Mouse (Mus musculus) heart, embryonic 13.5 days (tissue): Measurements from ENCODE around the gene Spats2l. TPM values are rescaled to one million over a fixed set of nuclear protein-coding genes. Genes with fewer than 3 reads are reported as not detected.

Experiments used
- ATAC-seq: fragments of 200-750 bp; cut with Nextera tagmentation; 2 replicates; pipeline ENCODE4 v1.8.0; 2017; ENCODE audit warnings: moderate TSS enrichment; ENCODE audit not compliant: insufficient number of reproducible peaks, low FRiP score, low TSS enrichment; ENCODE audit errors: extremely low read depth
- H3K27ac ChIP-seq: fragments of 300-500 bp; sonication (generic); replicated peaks from 2 replicates; pipeline ENCODE4 v1.5.1; 2015; ENCODE audit warnings: moderate library complexity, mild to moderate bottlenecking, inconsistent platforms
- H3K27me3 ChIP-seq: fragments of 300-500 bp; sonication (generic); replicated peaks from 2 replicates; pipeline ENCODE4 v1.6.1; 2015; ENCODE audit warnings: mild to moderate bottlenecking, inconsistent platforms
- H3K36me3 ChIP-seq: fragments of 300-500 bp; sonication (generic); 2 replicates; pipeline ENCODE4 v1.6.1; 2015; ENCODE audit warnings: mild to moderate bottlenecking, inconsistent platforms
- H3K4me1 ChIP-seq: fragments of 300-500 bp; sonication (generic); 2 replicates; pipeline ENCODE4 v1.6.1; 2015; ENCODE audit warnings: inconsistent platforms
- H3K4me2 ChIP-seq: fragments of 300-500 bp; sonication (generic); 2 replicates; pipeline ENCODE4 v1.6.1; 2015; ENCODE audit warnings: inconsistent platforms, mild to moderate bottlenecking, moderate library complexity
- H3K4me3 ChIP-seq: fragments of 300-500 bp; sonication (generic); 2 replicates; pipeline ENCODE4 v1.5.1; 2015; ENCODE audit warnings: moderate library complexity, mild to moderate bottlenecking, inconsistent platforms
- H3K9ac ChIP-seq: fragments of 300-500 bp; sonication (generic); 2 replicates; pipeline ENCODE4 v1.6.1; 2015; ENCODE audit warnings: inconsistent platforms, mild to moderate bottlenecking, moderate library complexity
- H3K9me3 ChIP-seq: fragments of 300-500 bp; sonication (generic); 2 replicates; pipeline ENCODE4 v1.6.1; 2016; ENCODE audit warnings: inconsistent platforms
- WGBS: fragments of 180-500 bp; shearing (Covaris S2); methylation state at CpG from one replicate; pipeline ENCODE4 v1.1.7; 2015; ENCODE audit warnings: mixed read lengths; 5-methylcytosine and 5-hydroxymethylcytosine counted together
- polyA plus RNA-seq: library from polyadenylated mRNA; unstranded; fragments of >200 nt; fragmentation: Nextera tagmentation; extraction: Ambion mirVana; gene quantifications from 2 replicates; pipeline ENCODE4 v1.2.1, GENCODE M21; 2015

Gene Spats2l
- polyA plus RNA-seq, 1 experiment from 2014 or later = 52.1 TPM

GRCm38 (mm10) chr1:57857799-57858198 is 83.8 kb downstream of the Spats2l start:
- H3K4me3 ChIP-seq = no peak overlapping the region

DNA sequence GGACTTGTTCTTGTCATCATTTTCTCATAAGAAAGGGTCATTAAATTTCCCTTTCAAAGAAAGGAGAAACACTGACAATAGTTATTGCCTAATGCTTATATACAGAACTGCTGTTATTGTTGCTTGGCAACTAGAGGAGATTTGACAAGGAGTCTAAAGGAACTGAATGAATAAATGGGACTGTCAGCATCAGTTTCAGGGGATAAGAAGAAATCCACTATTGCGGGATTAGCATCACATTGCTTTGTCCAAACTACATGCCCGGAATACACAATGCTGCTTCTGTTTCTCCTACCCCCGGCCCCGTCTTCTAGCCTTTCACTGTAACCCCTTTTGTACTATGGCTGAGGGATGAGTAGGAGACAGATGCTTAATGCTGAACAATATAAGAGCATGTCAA is 88.1 kb downstream of the Spats2l start:
- Histone ChIP-seq H3K4me2 (no peak overlapping the region), H3K36me3 (peaks cover 8% of the 10 kb centered on the region), H3K9ac (no peak overlapping the region), H3K27me3 (no peaks in the 10 kb centered on the region), H3K27ac (no peak overlapping the region), H3K4me1 (peaks cover 11% of the 10 kb centered on the region), H3K9me3 (no peaks in the 10 kb centered on the region), H3K4me3 (no peak overlapping the region)
- WGBS = 83% methylated on average over 4 of the region's 4 CpGs
- no peak for ATAC-seq

More at GRCm38 (mm10) chr1:57857799-57858198, 83.8 kb downstream of the Spats2l start:
- H3K4me2 ChIP-seq = no peak overlapping the region
- H3K4me1 ChIP-seq = peaks cover 3% of the 10 kb centered on the region
- no peak overlapping the region for H3K27ac ChIP-seq
- H3K9ac ChIP-seq = no peak overlapping the region
- no peaks in the 10 kb centered on the region for H3K27me3 ChIP-seq
- 62% methylated on average over 5 of the region's 5 CpGs for whole genome bisulfite sequencing
- ATAC-seq = no peak
- H3K9me3 ChIP-seq = no peaks in the 10 kb centered on the region
- H3K36me3 ChIP-seq = peaks cover 17% of the 10 kb centered on the region

DNA sequence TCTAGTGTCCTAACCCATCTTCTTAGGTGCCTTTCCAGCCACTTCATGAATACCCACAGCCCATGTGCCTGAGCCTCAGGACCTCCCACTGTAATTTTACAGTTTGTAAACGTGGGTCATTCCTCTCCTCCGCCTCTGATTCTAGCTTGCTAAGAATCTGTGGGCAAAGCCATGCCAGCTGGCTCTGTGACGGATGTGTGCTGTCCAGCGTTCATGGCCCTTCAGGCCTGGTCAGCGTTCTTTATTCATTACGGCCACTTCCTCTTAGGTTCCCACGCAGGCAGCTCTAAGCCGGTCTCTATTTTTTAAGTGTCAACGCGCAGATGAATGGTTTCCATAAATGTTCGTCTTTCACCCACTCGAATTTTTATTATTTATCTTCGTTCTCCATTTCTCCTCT is 94.7 kb downstream of the Spats2l start:
- ATAC-seq = no peak
- no peak overlapping the region for H3K27ac ChIP-seq
- no peak overlapping the region for H3K4me2 ChIP-seq
- H3K36me3 ChIP-seq = no peaks in the 10 kb centered on the region
- no peak overlapping the region for H3K9ac ChIP-seq
- H3K4me1 ChIP-seq = peaks cover 19% of the 10 kb centered on the region
- WGBS = 67% methylated on average over 13 of the region's 13 CpGs
- no peak overlapping the region for H3K4me3 ChIP-seq
- no peaks in the 10 kb centered on the region for H3K9me3 ChIP-seq
- no peaks in the 10 kb centered on the region for H3K27me3 ChIP-seq

DNA sequence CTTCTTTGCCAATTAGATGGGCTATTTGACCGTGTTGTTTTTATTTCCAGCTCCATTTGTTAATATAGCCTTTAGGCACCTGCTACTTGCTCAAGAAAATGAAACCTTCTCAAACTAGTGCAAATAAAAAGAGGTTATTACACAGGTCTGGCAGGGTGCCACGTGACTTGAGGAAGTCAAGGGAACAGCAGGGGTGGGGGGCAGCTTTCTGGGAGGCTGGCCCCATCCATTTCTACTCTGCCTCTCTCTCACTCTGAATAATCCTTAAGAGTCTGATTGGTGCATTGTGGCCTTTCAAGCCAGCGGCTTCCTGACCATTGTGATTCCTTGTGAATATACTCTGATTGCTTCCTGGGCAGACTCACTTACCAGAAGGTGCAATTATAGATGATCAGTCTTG is 98.0 kb downstream of the Spats2l start:
- Histone ChIP-seq H3K4me3 (no peak overlapping the region), H3K36me3 (no peaks in the 10 kb centered on the region), H3K27ac (no peak overlapping the region), H3K9me3 (no peaks in the 10 kb centered on the region), H3K4me2 (no peak overlapping the region), H3K4me1 (peaks cover 14% of the 10 kb centered on the region), H3K27me3 (no peaks in the 10 kb centered on the region), H3K9ac (no peak overlapping the region)
- 68% methylated on average over 3 of the region's 3 CpGs for WGBS
- no peak for ATAC-seq

GRCm38 (mm10) chr1:57873996-57874395 is 100.0 kb downstream of the Spats2l start:
- Histone ChIP-seq H3K27me3 (no peaks in the 10 kb centered on the region), H3K9ac (no peak overlapping the region), H3K4me1 (peaks cover 11% of the 10 kb centered on the region), H3K27ac (no peak overlapping the region), H3K9me3 (no peaks in the 10 kb centered on the region), H3K36me3 (no peaks in the 10 kb centered on the region), H3K4me3 (no peak overlapping the region), H3K4me2 (no peak overlapping the region)
- ATAC-seq = no peak
- WGBS = 77% methylated on average over 7 of the region's 7 CpGs

DNA sequence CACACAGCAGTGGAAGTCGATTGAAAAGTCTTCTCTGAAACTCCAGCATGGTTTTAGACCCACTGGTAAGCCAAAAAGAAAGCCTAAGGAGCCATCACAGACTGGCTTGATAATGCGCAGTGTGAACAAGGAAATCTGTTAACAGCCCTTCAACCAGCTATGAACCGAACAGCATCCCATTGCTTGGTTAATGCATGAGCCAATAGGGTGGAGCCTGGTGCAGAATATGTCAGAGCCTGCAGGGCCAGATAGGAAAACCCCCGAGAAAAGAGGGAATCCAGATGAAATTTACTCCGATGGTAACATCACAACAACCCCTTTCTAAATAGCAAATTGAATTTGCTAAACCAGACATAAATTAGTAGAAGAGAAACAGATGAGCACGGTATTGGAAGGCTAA is 101.1 kb downstream of the Spats2l start:
- no peak overlapping the region for H3K4me2 ChIP-seq
- H3K27me3 ChIP-seq = no peaks in the 10 kb centered on the region
- no peak for ATAC-seq
- no peaks in the 10 kb centered on the region for H3K9me3 ChIP-seq
- H3K4me3 ChIP-seq = no peak overlapping the region
- H3K9ac ChIP-seq = no peak overlapping the region
- H3K36me3 ChIP-seq = 0 out of 2 replicates have a peak, but pooled peaks cover under 1% of the 10 kb centered on the region
- no peak overlapping the region for H3K27ac ChIP-seq
- peaks cover 18% of the 10 kb centered on the region for H3K4me1 ChIP-seq
- 54% methylated on average over 6 of the region's 6 CpGs for WGBS

DNA sequence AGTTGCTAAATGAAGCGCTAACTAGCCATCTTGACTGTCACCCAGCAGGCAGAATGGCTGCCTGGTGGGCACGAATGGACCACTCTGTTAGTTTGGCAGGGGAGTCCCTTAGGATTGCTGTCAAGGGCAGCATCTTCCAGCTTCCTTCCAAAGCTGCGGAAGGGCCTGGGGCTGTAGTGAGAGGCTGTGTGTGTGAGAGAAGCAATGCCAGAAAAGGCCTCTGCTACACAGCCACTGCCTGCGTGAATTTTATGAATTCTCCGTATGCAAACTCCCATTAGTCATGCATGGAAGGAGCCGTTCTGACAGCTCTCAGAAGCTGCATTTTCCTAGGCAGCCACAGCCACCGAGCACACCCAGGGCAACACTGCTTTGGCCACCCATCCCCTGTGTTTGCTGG is 101.5 kb downstream of the Spats2l start:
- Histone ChIP-seq H3K9me3 (no peaks in the 10 kb centered on the region), H3K27me3 (no peaks in the 10 kb centered on the region), H3K4me1 (peaks cover 18% of the 10 kb centered on the region), H3K9ac (no peak overlapping the region), H3K27ac (no peak overlapping the region), H3K4me3 (no peak overlapping the region), H3K4me2 (no peak overlapping the region), H3K36me3 (0 out of 2 replicates have a peak, but pooled peaks cover 4% of the 10 kb centered on the region)
- ATAC-seq = no peak
- WGBS = 61% methylated on average over 7 of the region's 7 CpGs

DNA sequence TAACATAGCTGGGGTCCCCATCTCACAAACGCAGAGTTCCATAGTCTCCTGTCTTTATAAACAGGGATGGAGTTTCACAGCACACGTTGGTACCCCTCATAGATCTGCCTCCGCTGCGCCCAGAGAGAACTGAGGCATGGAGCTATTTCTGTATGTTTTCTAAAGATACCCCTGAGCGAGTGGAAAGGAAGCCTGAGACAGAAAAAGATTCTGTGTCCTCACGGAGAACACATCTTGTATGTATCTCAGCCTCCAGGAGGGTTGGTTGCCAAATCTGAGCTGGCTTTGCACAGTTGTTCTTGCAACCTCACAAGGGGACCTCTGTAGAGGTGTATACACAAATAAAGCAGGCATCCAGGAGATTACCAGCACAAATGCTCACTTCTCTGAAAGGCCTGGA is 105.0 kb downstream of the Spats2l start:
- Histone ChIP-seq H3K4me2 (no peak overlapping the region), H3K9me3 (no peaks in the 10 kb centered on the region), H3K9ac (no peak overlapping the region), H3K27me3 (no peaks in the 10 kb centered on the region), H3K4me1 (peaks cover 11% of the 10 kb centered on the region), H3K27ac (no peak overlapping the region), H3K4me3 (no peak overlapping the region), H3K36me3 (peaks cover 10% of the 10 kb centered on the region)
- no peak for ATAC-seq
- WGBS = 79% methylated on average over 6 of the region's 6 CpGs

- Histone ChIP-seq H3K9me3 (no peaks in the 10 kb centered on the region), H3K27ac (no peak overlapping the region; the same call in 1 of the 2 replicates), H3K4me3 (no peak overlapping the region), H3K36me3 (peaks cover 27% of the 10 kb centered on the region), H3K4me1 (peaks cover 15% of the 10 kb centered on the region), H3K9ac (no peak overlapping the region), H3K4me2 (no peak overlapping the region), H3K27me3 (no peaks in the 10 kb centered on the region)
- ATAC-seq = no peak
- WGBS = 34% methylated on average over 2 of the region's 2 CpGs
Observed at GRCm38 (mm10) chr1:57884867-57885266, 110.9 kb downstream of the Spats2l start.

- Histone ChIP-seq H3K27ac (peak overlapping the region; percentile 78), H3K4me3 (no peak overlapping the region), H3K9me3 (no peaks in the 10 kb centered on the region), H3K4me1 (peaks cover 33% of the 10 kb centered on the region), H3K27me3 (no peaks in the 10 kb centered on the region), H3K36me3 (peaks cover 26% of the 10 kb centered on the region), H3K9ac (0 out of 2 replicates have a peak overlapping the region, but pooled peaks have one; percentile 4), H3K4me2 (peak overlapping the region; percentile 38)
- no peak for ATAC-seq
- 11% methylated on average over 5 of the region's 5 CpGs for WGBS
Observed at GRCm38 (mm10) chr1:57889803-57890202, 115.8 kb downstream of the Spats2l start.

- ATAC-seq = no peak
- Histone ChIP-seq H3K9ac (no peak overlapping the region), H3K4me1 (peaks cover 33% of the 10 kb centered on the region), H3K27ac (peak overlapping the region; percentile 78), H3K4me2 (peak overlapping the region; percentile 38), H3K9me3 (no peaks in the 10 kb centered on the region), H3K36me3 (peaks cover 29% of the 10 kb centered on the region), H3K27me3 (no peaks in the 10 kb centered on the region), H3K4me3 (no peak overlapping the region)
- WGBS = 27% methylated on average over 5 of the region's 5 CpGs
Observed at GRCm38 (mm10) chr1:57890259-57890902, 116.4 kb downstream of the Spats2l start.

DNA sequence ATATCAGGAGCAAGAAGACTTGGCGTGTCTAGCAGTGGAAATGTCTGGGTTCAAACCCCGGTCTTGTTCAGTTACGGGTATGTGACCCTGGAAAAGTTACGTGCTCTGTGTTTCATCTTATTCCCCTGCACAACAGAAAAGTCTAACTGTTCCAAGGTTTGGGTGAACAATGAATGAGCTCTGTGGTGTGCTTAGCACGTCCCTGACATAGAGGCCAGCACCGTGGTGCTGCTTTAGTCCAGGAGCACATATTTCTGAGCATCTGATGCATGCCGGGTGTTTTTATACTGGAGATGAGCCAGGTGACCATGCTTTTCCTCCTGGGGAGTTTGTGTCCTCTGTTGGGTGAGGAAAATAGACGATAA is 116.9 kb downstream of the Spats2l start:
- Histone ChIP-seq H3K4me2 (no peak overlapping the region), H3K27me3 (no peaks in the 10 kb centered on the region), H3K36me3 (peaks cover 28% of the 10 kb centered on the region), H3K27ac (peak overlapping the region; percentile 78), H3K9me3 (no peaks in the 10 kb centered on the region), H3K4me1 (peaks cover 33% of the 10 kb centered on the region), H3K4me3 (no peak overlapping the region), H3K9ac (no peak overlapping the region)
- ATAC-seq = no peak
- 70% methylated on average over 8 of the region's 8 CpGs for WGBS
